Mouse (Mus musculus): ENCODE results near the gene Lemd2. TPM values are rescaled to one million over a fixed set of nuclear protein-coding genes. Genes with fewer than 3 reads are reported as not detected.
A peak's percentile ranks its signal among the peaks of the same experiment; 100 is the strongest.
"Not testable (repeated sequence)": the region's sequence is repeated elsewhere in the genome, so short reads cannot be mapped to it uniquely, and the experiment has no call there.

Gene Lemd2
- polyA plus RNA-seq, 1 experiment: 48.4 TPM

DNA sequence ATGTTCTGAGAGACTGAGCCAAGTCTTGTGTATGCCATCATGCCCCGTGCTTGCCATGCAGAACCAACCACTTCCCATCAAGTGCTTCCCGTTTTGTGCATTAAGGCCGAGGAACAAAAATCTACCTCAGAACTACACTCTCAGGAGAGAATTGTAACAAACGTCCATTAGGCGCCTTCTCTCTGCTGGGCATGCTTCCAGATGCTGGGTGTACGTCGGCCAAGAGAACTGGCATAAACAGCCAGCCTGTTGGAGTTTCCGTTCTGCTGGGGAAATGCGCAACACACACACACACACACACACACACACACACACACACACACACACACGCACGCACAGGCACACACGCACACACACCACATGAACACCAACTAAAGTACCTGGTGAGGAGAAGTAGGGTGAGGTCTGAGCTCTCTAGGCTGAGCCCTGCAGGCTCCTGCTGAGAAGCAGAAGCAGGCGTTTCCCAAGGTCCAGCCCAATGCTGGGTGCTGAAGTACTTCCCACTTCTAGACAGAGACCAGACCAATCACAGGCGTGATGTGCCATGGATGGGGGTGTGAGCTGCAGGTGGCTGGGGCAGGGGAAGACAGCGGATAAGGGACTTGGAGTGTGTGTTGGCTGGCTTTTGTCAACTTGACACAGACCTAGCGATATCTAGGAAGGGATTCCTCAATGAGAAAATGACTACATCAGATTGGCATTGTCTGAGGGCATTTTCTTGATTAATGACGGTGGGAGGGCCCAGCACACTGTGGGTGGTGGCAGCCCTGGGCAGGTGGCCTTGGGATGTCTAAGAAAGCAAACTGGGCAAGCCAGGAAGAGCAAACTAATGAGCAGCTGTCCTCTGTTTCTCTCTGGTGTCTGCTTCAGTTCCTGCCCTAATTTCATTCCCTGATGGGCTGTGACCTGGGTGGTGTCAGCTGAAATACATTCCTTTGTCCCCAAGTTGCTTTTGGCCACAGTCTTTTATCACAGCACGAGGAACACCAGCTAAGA lies 38.2 kb upstream of the Lemd2 start:
- 52% methylated on average over 18 of the region's 18 CpGs for WGBS
- Histone ChIP-seq H3K4me1 (ENCODE audit: control insufficient read depth, insufficient read depth, low read length) (no peaks in the 10 kb centered on the region), H3K4me3 (ENCODE audit: insufficient read depth, low read depth, low read length) (no peak overlapping the region), H3K27me3 (replicated peaks; ENCODE audit: control insufficient read depth, insufficient read depth, low read length) (no peaks in the 10 kb centered on the region), H3K36me3 (ENCODE audit: control insufficient read depth, insufficient read depth, low read length) (no peaks in the 10 kb centered on the region), H3K27ac (ENCODE audit: insufficient read depth, low read depth, low read length) (no peak overlapping the region)
- peak; percentile 68 for DNase-seq
- TF ChIP-seq POLR2A (IDR thresholded peaks at IDR 0.05; ENCODE audit: low read depth, low read length) (no peak), CTCF (conservative IDR thresholded peaks at IDR 0.05; ENCODE audit: insufficient read depth, insufficient read length, low read depth, low read length) (no peak)

DNA sequence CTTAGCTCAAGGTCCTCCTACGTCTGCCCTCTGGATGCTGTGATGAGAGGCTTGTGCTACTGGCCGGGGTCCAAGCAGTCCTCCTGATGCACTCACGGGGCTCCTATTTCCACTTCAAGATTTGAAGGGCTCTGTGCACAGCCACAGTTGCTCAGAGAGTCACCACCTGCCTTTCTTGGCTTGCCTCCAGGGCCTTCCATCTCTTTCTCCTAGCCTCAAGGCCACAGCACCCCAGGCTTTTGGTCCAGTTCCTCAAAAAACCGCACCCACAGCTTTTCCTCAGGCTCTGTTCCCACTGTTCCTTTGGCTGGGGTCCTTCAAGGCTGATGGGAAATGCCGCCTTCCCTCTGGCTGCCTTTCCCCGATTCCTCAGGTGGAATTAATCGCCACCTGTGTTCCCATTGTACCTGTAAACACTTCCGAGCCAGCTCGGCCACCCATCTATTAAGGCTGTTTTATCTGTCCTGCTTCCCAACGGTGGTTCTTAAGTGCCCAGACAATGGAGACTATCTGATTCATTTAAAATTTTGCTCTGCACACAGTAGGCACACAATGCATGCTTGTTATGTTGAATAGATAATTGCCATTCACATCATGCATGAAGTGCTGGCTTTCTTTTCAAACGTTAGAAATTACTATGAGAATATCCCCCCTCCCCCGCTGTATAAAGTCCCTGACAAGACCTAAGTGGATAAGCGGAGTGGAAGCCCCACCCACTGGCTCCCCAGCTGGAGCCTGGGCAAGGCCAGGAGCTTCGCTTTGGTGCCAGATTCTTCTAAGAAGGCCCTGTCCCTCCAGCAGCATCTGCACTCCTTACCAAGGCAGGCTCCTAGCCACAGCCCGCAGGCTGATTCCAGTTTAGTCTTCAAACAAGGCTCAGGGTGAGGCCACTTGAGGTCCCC lies 36.5 kb upstream of the Lemd2 start:
- Histone ChIP-seq H3K4me3 (ENCODE audit: insufficient read depth, low read depth, low read length) (no peak overlapping the region), H3K4me1 (ENCODE audit: control insufficient read depth, insufficient read depth, low read length) (no peaks in the 10 kb centered on the region), H3K36me3 (ENCODE audit: control insufficient read depth, insufficient read depth, low read length) (no peaks in the 10 kb centered on the region), H3K27ac (ENCODE audit: insufficient read depth, low read depth, low read length) (no peak overlapping the region), H3K27me3 (replicated peaks; ENCODE audit: control insufficient read depth, insufficient read depth, low read length) (no peaks in the 10 kb centered on the region)
- 58% methylated on average over 15 of the region's 15 CpGs for WGBS
- no peak for DNase-seq
- TF ChIP-seq CTCF (conservative IDR thresholded peaks at IDR 0.05; ENCODE audit: insufficient read depth, insufficient read length, low read depth, low read length) (no peak), POLR2A (IDR thresholded peaks at IDR 0.05; ENCODE audit: low read depth, low read length) (no peak)

DNA sequence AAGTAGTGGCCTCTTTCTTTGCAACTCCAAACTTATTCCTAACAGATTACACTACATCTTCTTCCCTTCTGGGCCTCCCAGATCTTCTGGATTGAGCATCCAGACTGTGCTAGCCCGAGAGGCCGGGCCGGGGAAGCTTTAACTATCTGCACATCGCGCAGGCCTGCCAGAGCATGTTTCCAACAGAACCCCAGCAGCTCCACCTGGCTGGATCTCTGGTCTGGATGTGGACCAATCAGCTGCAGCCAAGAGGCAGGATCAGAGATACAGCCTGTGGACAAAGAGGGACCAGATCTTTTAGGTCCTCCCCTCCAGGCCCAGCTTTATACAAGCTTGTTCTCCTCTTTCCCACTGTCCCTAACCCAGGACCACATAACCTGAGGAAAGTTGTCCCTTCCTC lies 35.7 kb upstream of the Lemd2 start:
- Histone ChIP-seq H3K36me3 (ENCODE audit: control insufficient read depth, insufficient read depth, low read length) (no peaks in the 10 kb centered on the region), H3K27me3 (replicated peaks; ENCODE audit: control insufficient read depth, insufficient read depth, low read length) (no peaks in the 10 kb centered on the region), H3K27ac (ENCODE audit: insufficient read depth, low read depth, low read length) (no peak overlapping the region), H3K4me1 (ENCODE audit: control insufficient read depth, insufficient read depth, low read length) (no peaks in the 10 kb centered on the region), H3K4me3 (ENCODE audit: insufficient read depth, low read depth, low read length) (no peak overlapping the region)
- no peak for TF ChIP-seq POLR2A (IDR thresholded peaks at IDR 0.05; ENCODE audit: low read depth, low read length)
- TF ChIP-seq CTCF (conservative IDR thresholded peaks at IDR 0.05; ENCODE audit: insufficient read depth, insufficient read length, low read depth, low read length): no peak
- 93% methylated on average over 5 of the region's 5 CpGs for WGBS
- no peak for DNase-seq

DNA sequence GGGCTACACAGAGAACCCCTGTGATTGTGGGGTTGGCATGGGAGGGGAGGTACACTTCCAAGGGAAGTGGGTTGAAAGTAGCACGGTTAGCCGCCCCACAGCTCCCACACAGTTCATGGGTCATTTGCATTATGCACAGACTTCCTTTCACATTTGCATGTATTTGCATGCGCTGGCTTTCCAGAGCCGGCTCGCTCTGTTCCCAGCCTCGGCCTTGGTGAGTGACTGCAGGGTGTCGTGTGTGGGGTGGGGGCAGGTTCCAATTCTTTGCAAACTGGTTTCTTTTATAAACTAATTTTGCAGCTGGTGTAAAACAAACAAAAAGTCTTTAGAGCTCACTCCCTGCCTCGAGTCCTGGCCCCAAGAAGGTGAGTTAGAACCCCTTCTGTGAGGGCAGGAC lies 34.4 kb upstream of the Lemd2 start:
- Histone ChIP-seq H3K36me3 (ENCODE audit: control insufficient read depth, insufficient read depth, low read length) (no peaks in the 10 kb centered on the region), H3K27me3 (replicated peaks; ENCODE audit: control insufficient read depth, insufficient read depth, low read length) (no peaks in the 10 kb centered on the region), H3K27ac (ENCODE audit: insufficient read depth, low read depth, low read length) (no peak overlapping the region), H3K4me3 (ENCODE audit: insufficient read depth, low read depth, low read length) (no peak overlapping the region), H3K4me1 (ENCODE audit: control insufficient read depth, insufficient read depth, low read length) (no peaks in the 10 kb centered on the region)
- no peak for DNase-seq
- TF ChIP-seq POLR2A (IDR thresholded peaks at IDR 0.05; ENCODE audit: low read depth, low read length) (no peak), CTCF (conservative IDR thresholded peaks at IDR 0.05; ENCODE audit: insufficient read depth, insufficient read length, low read depth, low read length) (no peak)
- WGBS: 45% methylated on average over 8 of the region's 8 CpGs

DNA sequence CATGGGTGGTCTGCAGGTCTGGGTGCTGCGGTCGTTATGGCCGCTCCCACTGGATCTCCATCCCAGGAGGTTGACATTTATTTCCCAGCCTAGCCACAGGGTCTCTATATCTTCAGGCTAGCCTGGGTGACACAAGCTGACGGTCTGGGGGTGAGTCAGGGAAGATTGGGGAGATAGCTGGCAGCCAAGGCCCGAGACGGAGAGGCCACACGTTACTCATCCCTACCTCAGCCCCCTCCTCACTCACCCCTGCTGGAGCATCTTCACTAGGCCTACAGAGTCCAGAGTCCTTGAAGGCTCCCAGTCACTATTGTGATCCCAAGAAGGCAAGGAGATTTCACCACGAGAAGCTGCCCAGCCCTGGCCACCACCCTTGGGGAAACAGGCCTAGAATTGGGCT lies 33.5 kb upstream of the Lemd2 start:
- Histone ChIP-seq H3K4me3 (ENCODE audit: insufficient read depth, low read depth, low read length) (no peak overlapping the region), H3K36me3 (ENCODE audit: control insufficient read depth, insufficient read depth, low read length) (no peaks in the 10 kb centered on the region), H3K27ac (ENCODE audit: insufficient read depth, low read depth, low read length) (no peak overlapping the region), H3K4me1 (ENCODE audit: control insufficient read depth, insufficient read depth, low read length) (no peaks in the 10 kb centered on the region), H3K27me3 (replicated peaks; ENCODE audit: control insufficient read depth, insufficient read depth, low read length) (no peaks in the 10 kb centered on the region)
- WGBS: 89% methylated on average over 8 of the region's 8 CpGs
- TF ChIP-seq POLR2A (IDR thresholded peaks at IDR 0.05; ENCODE audit: low read depth, low read length) (no peak), CTCF (conservative IDR thresholded peaks at IDR 0.05; ENCODE audit: insufficient read depth, insufficient read length, low read depth, low read length) (no peak)
- no peak for DNase-seq

DNA sequence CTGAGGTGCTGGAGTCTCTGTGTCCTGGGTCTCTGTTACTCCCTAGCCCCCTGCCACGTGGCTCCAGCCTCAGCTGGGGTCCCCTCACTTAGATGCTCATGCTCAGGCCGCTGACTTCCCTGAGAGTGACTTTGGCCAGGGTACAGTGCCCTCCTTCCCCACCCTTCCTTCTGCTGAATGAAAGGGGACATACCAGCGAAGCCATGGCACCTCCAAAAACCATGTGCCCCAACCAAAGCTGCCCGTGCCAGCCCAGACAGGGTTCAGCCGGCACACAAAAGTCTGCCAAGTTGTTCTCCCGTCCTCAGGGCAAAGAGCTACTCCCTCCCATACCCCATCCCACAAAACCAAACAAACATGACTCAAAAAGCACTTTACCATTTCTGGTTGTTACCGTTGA lies 29.0 kb upstream of the Lemd2 start:
- Histone ChIP-seq H3K27ac (ENCODE audit: insufficient read depth, low read depth, low read length) (no peak overlapping the region), H3K36me3 (ENCODE audit: control insufficient read depth, insufficient read depth, low read length) (no peaks in the 10 kb centered on the region), H3K4me3 (ENCODE audit: insufficient read depth, low read depth, low read length) (no peak overlapping the region), H3K4me1 (ENCODE audit: control insufficient read depth, insufficient read depth, low read length) (no peaks in the 10 kb centered on the region), H3K27me3 (replicated peaks; ENCODE audit: control insufficient read depth, insufficient read depth, low read length) (no peaks in the 10 kb centered on the region)
- no peak for TF ChIP-seq CTCF (conservative IDR thresholded peaks at IDR 0.05; ENCODE audit: insufficient read depth, insufficient read length, low read depth, low read length)
- no peak for TF ChIP-seq POLR2A (IDR thresholded peaks at IDR 0.05; ENCODE audit: low read depth, low read length)
- 81% methylated on average over 7 of the region's 7 CpGs for WGBS
- no peak for DNase-seq

DNA sequence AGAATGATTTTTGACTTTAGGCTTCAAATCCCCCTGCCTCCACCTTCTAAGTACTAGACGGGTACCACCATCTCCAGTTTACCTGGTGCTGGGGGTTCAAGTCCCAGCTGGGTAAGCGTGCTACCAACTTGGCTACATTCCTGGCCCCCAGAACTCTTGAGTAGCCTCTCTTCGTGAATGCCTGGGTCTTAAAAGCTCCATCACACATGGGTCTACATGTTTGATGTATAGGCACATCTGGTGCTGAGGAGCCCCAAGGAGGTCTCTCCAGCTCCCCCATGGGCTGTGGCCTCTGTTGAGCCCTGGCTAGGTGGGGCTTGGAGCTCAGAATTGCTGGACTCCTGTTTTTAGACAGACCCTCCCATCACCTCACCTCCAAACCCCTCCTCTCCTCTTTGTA lies 27.9 kb upstream of the Lemd2 start:
- no peaks in the 10 kb centered on the region for H3K4me1 ChIP-seq (ENCODE audit: control insufficient read depth, insufficient read depth, low read length)
- H3K27ac ChIP-seq (ENCODE audit: insufficient read depth, low read depth, low read length): no peak overlapping the region
- no peak overlapping the region for H3K4me3 ChIP-seq (ENCODE audit: insufficient read depth, low read depth, low read length)
- no peaks in the 10 kb centered on the region for H3K36me3 ChIP-seq (ENCODE audit: control insufficient read depth, insufficient read depth, low read length)
- no peaks in the 10 kb centered on the region for H3K27me3 ChIP-seq (replicated peaks; ENCODE audit: control insufficient read depth, insufficient read depth, low read length)
- TF ChIP-seq CTCF (conservative IDR thresholded peaks at IDR 0.05; ENCODE audit: insufficient read depth, insufficient read length, low read depth, low read length) (no peak), POLR2A (IDR thresholded peaks at IDR 0.05; ENCODE audit: low read depth, low read length) (no peak)
- DNase-seq: no peak
- WGBS: 79% methylated on average over 3 of the region's 3 CpGs

DNA sequence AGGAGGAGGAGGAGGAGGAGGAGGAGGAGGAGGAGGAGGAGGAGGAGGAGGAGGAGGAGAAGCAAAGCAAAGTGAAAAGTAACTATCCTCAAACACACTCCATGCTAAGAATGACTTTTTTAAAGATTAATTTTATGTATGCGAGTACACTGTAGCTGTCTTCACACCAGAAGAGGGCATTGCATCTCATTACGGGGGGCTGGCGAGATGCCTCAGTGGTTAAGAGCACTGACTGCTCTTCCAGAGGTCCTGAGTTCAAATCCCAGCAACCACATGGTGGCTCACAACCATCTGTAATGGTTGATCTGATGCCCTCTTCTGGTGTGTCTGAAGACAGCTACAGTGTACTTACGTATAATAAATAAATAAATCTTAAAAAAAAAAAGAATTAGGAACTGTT lies 27.3 kb upstream of the Lemd2 start:
- not testable (repeated sequence) for H3K4me1 ChIP-seq (ENCODE audit: control insufficient read depth, insufficient read depth, low read length); H3K4me3 ChIP-seq (ENCODE audit: insufficient read depth, low read depth, low read length); H3K27me3 ChIP-seq (replicated peaks; ENCODE audit: control insufficient read depth, insufficient read depth, low read length); DNase-seq; H3K36me3 ChIP-seq (ENCODE audit: control insufficient read depth, insufficient read depth, low read length); H3K27ac ChIP-seq (ENCODE audit: insufficient read depth, low read depth, low read length)
- 88% methylated on average over 4 of the region's 4 CpGs for WGBS
